Mouse (Mus musculus) right cerebral cortex, postnatal 36 days (tissue): Measurements from ENCODE around the gene Gcnt4.

Source experiments
- DNase-seq, 2 experiments: peaks; one replicate each; pipeline ENCODE4 v3.0.0; 2022; ENCODE audit warnings: low spot score in 2 of 2, mixed read lengths in 1 of 2

Gcnt4 gene

DNA sequence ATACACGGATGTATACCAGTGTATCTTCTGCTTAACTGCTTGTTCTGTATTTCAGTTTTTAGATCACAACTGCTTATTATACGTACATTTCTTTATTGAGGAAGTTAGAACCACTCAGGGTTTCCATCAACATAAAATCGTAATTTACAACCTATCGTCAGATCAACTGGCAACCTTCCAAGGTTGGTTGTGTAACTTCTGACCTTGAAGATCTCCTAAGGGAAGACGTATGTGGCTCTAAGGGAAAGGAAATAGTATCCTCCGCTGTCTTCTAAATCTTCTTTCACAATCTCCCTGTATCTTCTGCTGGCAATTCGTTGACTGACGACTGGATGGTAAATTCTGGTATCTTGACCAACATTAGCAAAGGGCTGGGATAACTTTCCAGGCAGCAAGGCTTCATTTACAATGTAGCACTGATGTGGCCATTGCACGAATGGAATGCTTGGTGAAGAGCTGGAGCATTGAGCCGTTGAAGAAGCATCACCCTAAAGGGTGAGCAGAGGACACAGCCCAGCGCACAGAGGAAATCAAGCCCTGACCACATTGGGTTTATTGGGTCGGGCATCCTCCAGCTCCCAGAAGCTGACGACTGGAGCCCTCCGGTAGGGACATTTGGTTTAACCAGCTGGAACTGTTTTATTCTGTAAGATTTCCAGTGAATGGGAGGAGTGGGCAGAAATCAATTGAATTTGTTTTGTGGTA, 66.2 kb downstream of the Gcnt4 start:
- DNase-seq, result no peak

GRCm38 (mm10) chr13:96993291-96993989, 69.0 kb downstream of the Gcnt4 start:
- DNase-seq, result no peak

DNA sequence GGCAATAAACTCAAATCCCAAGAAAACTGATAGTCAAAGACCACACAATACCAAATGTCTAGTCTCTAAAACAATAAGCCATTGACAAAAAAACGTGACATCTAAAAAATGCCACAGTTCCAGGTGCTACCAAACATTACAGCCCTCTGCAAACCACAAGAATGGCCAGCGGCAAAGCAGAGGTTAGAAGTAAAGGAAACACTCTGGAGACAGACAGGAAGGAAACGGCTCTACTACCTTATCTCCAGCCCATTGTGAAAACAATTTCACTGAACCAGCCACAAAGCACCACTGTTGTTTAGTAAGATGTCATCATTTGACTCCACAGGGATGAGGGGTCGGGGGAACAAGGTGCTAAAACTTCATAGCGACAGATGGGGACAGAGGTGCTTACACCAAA, 70.8 kb downstream of the Gcnt4 start:
- DNase-seq, result no peak

DNA sequence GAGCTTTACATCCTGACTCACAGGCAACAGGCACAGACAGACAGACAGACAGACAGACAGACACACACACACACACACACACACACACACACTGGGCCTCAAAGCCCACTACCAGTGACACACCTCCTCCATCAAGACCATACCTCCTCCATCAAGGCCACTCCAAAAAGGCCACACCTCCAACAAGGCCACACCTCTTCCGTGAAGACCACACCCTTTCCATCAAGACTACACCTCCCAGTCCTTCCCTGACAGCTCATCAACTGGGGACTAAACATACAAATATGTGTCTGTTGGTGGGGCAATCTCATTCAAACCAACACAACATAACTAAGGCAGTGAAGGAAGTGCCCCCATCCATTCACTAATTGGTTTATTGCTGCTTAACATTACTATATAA, 72.6 kb downstream of the Gcnt4 start:
- no peak for DNase-seq
